Mouse (Mus musculus) kidney, postnatal 14 days (tissue): Measurements from ENCODE around the gene Itga9.
"Not testable (repeated sequence)": the region's sequence is repeated elsewhere in the genome, so short reads cannot be mapped to it uniquely, and the experiment has no call there.

Experiments
- DNase-seq: peaks from one replicate; pipeline ENCODE4 v3.0.0; 2022; ENCODE audit warnings: mixed read lengths

The Itga9 gene

GRCm38 (mm10) chr9:118606148-118606816, at the start of gene Itga9:
Gene Itga9, plus strand, starts transcription at chr9:118606690.
- peak; percentile 91 for DNase-seq

GRCm38 (mm10) chr9:118556951-118557780, 49.3 kb upstream of the Itga9 start:
- DNase-seq = peak; percentile 17

- no peak for DNase-seq
Observed at GRCm38 (mm10) chr9:118563356-118563755, 43.1 kb upstream of the Itga9 start.

- DNase-seq = no peak
Observed at GRCm38 (mm10) chr9:118563866-118564265, 42.6 kb upstream of the Itga9 start.

- no peak for DNase-seq
Observed at GRCm38 (mm10) chr9:118564696-118565095, 41.8 kb upstream of the Itga9 start.

- DNase-seq = no peak
Observed at GRCm38 (mm10) chr9:118569328-118569727, 37.2 kb upstream of the Itga9 start.

- no peak for DNase-seq
Observed at GRCm38 (mm10) chr9:118570865-118571264, 35.6 kb upstream of the Itga9 start.

GRCm38 (mm10) chr9:118571701-118572100, 34.8 kb upstream of the Itga9 start:
- no peak for DNase-seq

GRCm38 (mm10) chr9:118574911-118575310, 31.6 kb upstream of the Itga9 start:
- DNase-seq = no peak

GRCm38 (mm10) chr9:118580371-118580770, 26.1 kb upstream of the Itga9 start:
- no peak for DNase-seq

- DNase-seq = no peak
Observed at GRCm38 (mm10) chr9:118582757-118583156, 23.7 kb upstream of the Itga9 start.

- no peak for DNase-seq
Observed at GRCm38 (mm10) chr9:118584838-118585237, 21.7 kb upstream of the Itga9 start.

GRCm38 (mm10) chr9:118585998-118586397, 20.5 kb upstream of the Itga9 start:
- no peak for DNase-seq

- no peak for DNase-seq
Observed at GRCm38 (mm10) chr9:118587115-118587514, 19.4 kb upstream of the Itga9 start.

GRCm38 (mm10) chr9:118589249-118589648, 17.2 kb upstream of the Itga9 start:
- no peak for DNase-seq

GRCm38 (mm10) chr9:118590230-118590629, 16.3 kb upstream of the Itga9 start:
- peak; percentile 21 for DNase-seq

- DNase-seq = no peak
Observed at GRCm38 (mm10) chr9:118591633-118592032, 14.9 kb upstream of the Itga9 start.

- DNase-seq = peak; percentile 78
Observed at GRCm38 (mm10) chr9:118592585-118593249, 13.8 kb upstream of the Itga9 start.

- no peak for DNase-seq
Observed at GRCm38 (mm10) chr9:118593443-118593842, 13.0 kb upstream of the Itga9 start.

GRCm38 (mm10) chr9:118596767-118597166, 9.7 kb upstream of the Itga9 start:
- DNase-seq = no peak

- not testable (repeated sequence) for DNase-seq
Observed at GRCm38 (mm10) chr9:118600393-118600792, 6.1 kb upstream of the Itga9 start.

GRCm38 (mm10) chr9:118602576-118602975, 3.9 kb upstream of the Itga9 start:
- no peak for DNase-seq

GRCm38 (mm10) chr9:118606817-118607371, 404 bp downstream of the Itga9 start:
- peak; percentile 46 for DNase-seq
